ENCODE assay signal across 27 mouse cellular contexts in genomic region chr3:65510588-65510987, GRCm38 (mm10).
"Had no signal": no experiment of that assay in that cellular context is flagged by ENCODE, and none has a peak within 500 bp of the region (broad histone marks: within the 10 kb centered on the region; RNA-seq: fewer than 3 reads in every experiment).

No protein-coding gene starts in this region.

- H3K9ac ChIP-seq: heart, embryonic 13.5 days; heart, embryonic 15.5 days; hindbrain, embryonic 13.5 days; hindbrain, embryonic 15.5 days; limb, embryonic 13.5 days; limb, embryonic 15.5 days; liver, embryonic 12.5 days; liver, embryonic 14.5 days had no signal

- H3K27ac ChIP-seq: heart, adult 2 months; heart, embryonic 13.5 days; heart, embryonic 15.5 days; hindbrain, embryonic 13.5 days; hindbrain, embryonic 15.5 days; hindbrain, postnatal 0 days; layer of hippocampus, adult 2 months; limb, embryonic 13.5 days; limb, embryonic 15.5 days; liver, embryonic 12.5 days; liver, embryonic 14.5 days had no signal

- DNase-seq: gastrocnemius, postnatal 14 days; gastrocnemius, postnatal 36 days; heart, adult 11 months; heart, adult 2 months; heart, postnatal 14 days; heart, postnatal 36 days; kidney, adult 11 months; kidney, adult 2 months; kidney, adult 9 months; kidney, postnatal 10 days; kidney, postnatal 25 days; kidney, postnatal 4 days; layer of hippocampus, adult 9-11 months; layer of hippocampus, postnatal 36 days; left cerebral cortex, postnatal 4 days had no signal

- ATAC-seq: hindbrain, postnatal 0 days; intestine, embryonic 16.5 days; liver, embryonic 12.5 days had no signal

- H3K4me3 ChIP-seq: heart, adult 2 months; heart, embryonic 13.5 days; heart, embryonic 15.5 days; hindbrain, embryonic 13.5 days; hindbrain, embryonic 15.5 days; layer of hippocampus, adult 2 months; limb, embryonic 13.5 days; limb, embryonic 15.5 days; liver, embryonic 12.5 days had no signal

- H3K36me3 ChIP-seq: heart, embryonic 13.5 days; heart, embryonic 15.5 days; hindbrain, embryonic 13.5 days; hindbrain, embryonic 15.5 days; limb, embryonic 13.5 days; limb, embryonic 15.5 days; liver, embryonic 12.5 days had no signal

- H3K27me3 ChIP-seq: heart, embryonic 13.5 days; heart, embryonic 15.5 days; hindbrain, embryonic 13.5 days; hindbrain, embryonic 15.5 days; limb, embryonic 13.5 days; limb, embryonic 15.5 days; liver, embryonic 12.5 days had no signal

- H3K4me2 ChIP-seq: heart, embryonic 11.5 days; heart, embryonic 13.5 days; heart, embryonic 15.5 days; hindbrain, embryonic 13.5 days; hindbrain, embryonic 15.5 days; limb, embryonic 13.5 days; limb, embryonic 15.5 days; liver, embryonic 12.5 days had no signal

- H3K4me1 ChIP-seq: heart, embryonic 13.5 days; heart, embryonic 15.5 days; hindbrain, embryonic 13.5 days; hindbrain, embryonic 15.5 days; limb, embryonic 13.5 days; limb, embryonic 15.5 days; liver, embryonic 12.5 days had no signal

- H3K9me3 ChIP-seq: heart, embryonic 13.5 days; heart, embryonic 15.5 days; hindbrain, embryonic 13.5 days; hindbrain, embryonic 15.5 days; limb, embryonic 13.5 days; limb, embryonic 15.5 days; liver, embryonic 12.5 days had no signal
